Mouse (Mus musculus) thymus, adult 2 months (tissue): Measurements from ENCODE around the gene Selenbp1. TPM values are rescaled to one million over a fixed set of nuclear protein-coding genes. Genes with fewer than 3 reads are reported as not detected.

Experiments used
- DNase-seq: peaks from one replicate; pipeline ENCODE4 v3.0.0; 2021
- H3K27ac ChIP-seq: fragments of 200-500 bp; 2 replicates; pipeline ENCODE4 v1.5.1; 2012; ENCODE audit warnings: low read length, control low read depth; ENCODE audit not compliant: control insufficient read depth, insufficient read depth
- H3K27me3 ChIP-seq: fragments of 200-500 bp; 2 replicates; pipeline ENCODE4 v1.6.1; 2012; ENCODE audit warnings: mild to moderate bottlenecking, low read length, moderate library complexity, mixed read lengths; ENCODE audit not compliant: control insufficient read depth, insufficient read depth
- H3K36me3 ChIP-seq: fragments of 200-500 bp; 2 replicates; pipeline ENCODE4 v1.6.1; 2012; ENCODE audit warnings: mild to moderate bottlenecking, low read length, moderate library complexity; ENCODE audit not compliant: control insufficient read depth, insufficient read depth
- H3K4me1 ChIP-seq: fragments of 200-500 bp; replicated peaks from 2 replicates; pipeline ENCODE4 v1.6.1; 2012; ENCODE audit warnings: low read length; ENCODE audit not compliant: control insufficient read depth, insufficient read depth
- H3K4me3 ChIP-seq: fragments of 200-500 bp; 2 replicates; pipeline ENCODE4 v1.5.1; 2012; ENCODE audit warnings: mild to moderate bottlenecking, low read length, control low read depth, moderate library complexity; ENCODE audit not compliant: control insufficient read depth, insufficient read depth
- CTCF ChIP-seq: fragments of 200-500 bp; IDR thresholded peaks from 2 replicates; pipeline ENCODE4 v1.5.1; 2012; ENCODE audit warnings: mild to moderate bottlenecking, control low read depth, low read length, moderate library complexity, borderline replicate concordance; ENCODE audit not compliant: control insufficient read depth, poor library complexity, insufficient read depth; ENCODE audit errors: extremely low read depth
- POLR2A ChIP-seq: fragments of 200-500 bp; IDR thresholded peaks from 2 replicates; pipeline ENCODE4 v1.6.1; 2012; ENCODE audit warnings: mild to moderate bottlenecking, low read length, control low read depth, moderate library complexity; ENCODE audit not compliant: control insufficient read depth, poor library complexity, insufficient read depth; ENCODE audit errors: extremely low read depth
- WGBS: fragments of 180-500 bp; shearing (Covaris S2); methylation state at CpG from one replicate; pipeline ENCODE4 v1.1.7; 2018; 5-methylcytosine and 5-hydroxymethylcytosine counted together
- polyA plus RNA-seq: library from polyadenylated mRNA; depleted of rRNA; stranded (reverse); fragments of >200 nt; gene quantifications from 2 replicates; pipeline ENCODE4 v1.2.3, GENCODE M21; 2012; rRNA removed

Gene Selenbp1
- polyA plus RNA-seq, 1 experiment, result 26.7 TPM

DNA sequence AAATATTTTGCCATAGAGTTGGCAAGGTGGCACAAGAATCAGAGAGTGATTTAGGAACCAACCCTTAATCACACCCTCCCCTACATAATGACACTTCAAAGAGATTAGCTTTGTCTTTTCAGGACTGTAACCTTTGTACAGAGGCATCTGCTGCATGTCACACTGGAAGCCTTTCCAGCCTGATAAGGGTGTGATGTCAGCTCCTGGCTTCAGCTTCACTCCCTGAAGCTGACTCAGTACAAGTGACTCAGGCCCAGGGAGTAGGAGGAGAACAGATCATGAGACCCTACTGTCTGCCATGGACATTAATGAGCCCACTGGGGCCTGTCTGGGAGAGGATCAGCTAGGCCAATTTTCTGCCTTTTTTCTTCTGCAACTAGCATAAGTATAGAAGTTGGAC, 54.7 kb downstream of the Selenbp1 start:
- Histone ChIP-seq H3K27ac (no peak overlapping the region), H3K4me3 (no peak overlapping the region), H3K36me3 (peaks cover 43% of the 10 kb centered on the region), H3K4me1 (no peaks in the 10 kb centered on the region), H3K27me3 (no peaks in the 10 kb centered on the region)
- TF ChIP-seq CTCF, result no peak
- TF ChIP-seq POLR2A, result no peak
- no peak for DNase-seq

DNA sequence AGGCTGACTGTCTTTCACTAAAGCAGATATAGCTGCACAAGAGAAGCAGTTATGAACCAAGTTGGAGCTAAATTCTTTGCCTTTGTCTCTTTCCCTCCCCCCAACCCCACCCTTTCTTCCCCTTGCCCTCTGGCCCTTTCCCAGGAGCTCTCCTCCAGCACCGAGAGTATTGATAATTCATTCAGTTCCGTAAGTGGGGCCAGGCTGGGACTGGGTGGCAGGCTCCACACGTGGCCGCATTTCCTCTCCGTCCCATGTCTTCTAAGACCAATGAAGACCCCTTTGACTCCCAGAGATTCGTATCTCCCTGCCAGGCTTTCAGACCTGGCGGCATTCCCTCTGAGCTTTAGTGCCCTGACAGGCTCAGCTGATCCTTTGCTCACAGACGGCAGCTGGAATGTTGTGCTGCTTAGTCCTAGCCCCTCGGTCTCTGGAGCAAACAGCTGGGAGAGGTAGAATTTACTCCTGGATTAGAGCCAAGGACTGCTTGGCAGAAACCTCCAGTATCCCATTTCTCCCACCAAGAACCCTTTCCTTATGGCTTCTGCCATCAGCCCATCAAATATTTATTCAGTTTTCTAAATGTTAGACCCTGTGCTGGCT, 56.4 kb downstream of the Selenbp1 start:
- WGBS, result 93% methylated on average over 9 of the region's 9 CpGs
- Histone ChIP-seq H3K27me3 (no peaks in the 10 kb centered on the region), H3K4me3 (no peak overlapping the region), H3K36me3 (peaks cover 40% of the 10 kb centered on the region), H3K27ac (no peak overlapping the region), H3K4me1 (no peaks in the 10 kb centered on the region)
- DNase-seq, result no peak
- no peak for TF ChIP-seq CTCF
- TF ChIP-seq POLR2A, result no peak

Other genes starting within 250 kb of the Selenbp1 start
- gene Selenbp2, start 239.5 kb upstream of the Selenbp1 start, polyA plus RNA-seq, result 0.40 and 1.1 TPM in 2 replicates
- gene Cgn, start 146.6 kb upstream of the Selenbp1 start, polyA plus RNA-seq, result 1.0 and 1.5 TPM in 2 replicates
- gene Pogz, start 95.5 kb upstream of the Selenbp1 start, polyA plus RNA-seq, result 69.6 and 73.6 TPM in 2 replicates
- 314 and 384 TPM in 2 replicates for gene Psmb4, start 46.1 kb upstream of the Selenbp1 start, polyA plus RNA-seq
- 33.3 and 36.8 TPM in 2 replicates for gene Rfx5, start 21.0 kb downstream of the Selenbp1 start, polyA plus RNA-seq
- gene Pi4kb, start 41.7 kb downstream of the Selenbp1 start, polyA plus RNA-seq, result 59.0 and 62.3 TPM in 2 replicates
- gene Zfp687, start 82.4 kb downstream of the Selenbp1 start, polyA plus RNA-seq, result 57.1 and 61.2 TPM in 2 replicates
- 212 and 227 TPM in 2 replicates for gene Psmd4, start 109.6 kb downstream of the Selenbp1 start, polyA plus RNA-seq
- gene Pip5k1a, start 173.9 kb downstream of the Selenbp1 start, polyA plus RNA-seq, result 36.5 and 37.8 TPM in 2 replicates
- 77.1 and 78.4 TPM in 2 replicates for gene Vps72, start 178.0 kb downstream of the Selenbp1 start, polyA plus RNA-seq
- gene Tmod4, start 191.4 kb downstream of the Selenbp1 start, polyA plus RNA-seq, result 1.8 and 3.6 TPM in 2 replicates
- 56.4 and 63.8 TPM in 2 replicates for gene Scnm1, start 201.0 kb downstream of the Selenbp1 start, polyA plus RNA-seq
- 13.1 and 14.1 TPM in 2 replicates for gene Lysmd1, start 201.0 kb downstream of the Selenbp1 start, polyA plus RNA-seq
- 78.5 and 79.6 TPM in 2 replicates for gene Tnfaip8l2, start 209.3 kb downstream of the Selenbp1 start, polyA plus RNA-seq
- gene Sema6c, start 227.4 kb downstream of the Selenbp1 start, polyA plus RNA-seq, result 12.0 and 14.0 TPM in 2 replicates